Mouse (Mus musculus) testis, adult 2 months (tissue): ENCODE measurements around the gene Col1a2. TPM values are rescaled to one million over a fixed set of nuclear protein-coding genes. Genes with fewer than 3 reads are reported as not detected.
A peak's percentile ranks its signal among the peaks of the same experiment; 100 is the strongest.

Source experiments
- H3K27ac ChIP-seq: fragments of 200-500 bp; 2 replicates; pipeline ENCODE4 v1.5.1; 2012; ENCODE audit warnings: low read depth, low read length; ENCODE audit not compliant: control insufficient read depth, insufficient read depth
- H3K27me3 ChIP-seq: fragments of 200-500 bp; 2 replicates; pipeline ENCODE4 v1.6.1; 2012; ENCODE audit warnings: mild to moderate bottlenecking, low read length, moderate library complexity; ENCODE audit not compliant: control insufficient read depth, insufficient read depth
- H3K36me3 ChIP-seq: fragments of 200-500 bp; 2 replicates; pipeline ENCODE4 v1.6.1; 2012; ENCODE audit warnings: mild to moderate bottlenecking, low read length; ENCODE audit not compliant: control insufficient read depth, insufficient read depth
- H3K4me1 ChIP-seq: fragments of 200-500 bp; 2 replicates; pipeline ENCODE4 v1.6.1; 2012; ENCODE audit warnings: low read length; ENCODE audit not compliant: control insufficient read depth, insufficient read depth
- H3K4me3 ChIP-seq: fragments of 200-500 bp; 2 replicates; pipeline ENCODE4 v1.5.1; 2012; ENCODE audit warnings: low read depth, mild to moderate bottlenecking, low read length, moderate library complexity, mixed read lengths; ENCODE audit not compliant: control insufficient read depth
- CTCF ChIP-seq: fragments of 200-500 bp; IDR thresholded peaks from 2 replicates; pipeline ENCODE4 v1.5.1; 2012; ENCODE audit warnings: low read depth, mild to moderate bottlenecking, inconsistent platforms, low read length, moderate library complexity; ENCODE audit not compliant: control insufficient read depth, insufficient read depth, insufficient replicate concordance
- POLR2A ChIP-seq: fragments of 200-500 bp; IDR thresholded peaks from 2 replicates; pipeline ENCODE4 v1.6.1; 2012; ENCODE audit warnings: low read depth, mild to moderate bottlenecking, inconsistent platforms, low read length, moderate library complexity; ENCODE audit not compliant: control insufficient read depth
- polyA plus RNA-seq: library from polyadenylated mRNA; depleted of rRNA; stranded (reverse); fragments of >200 nt; gene quantifications from 2 replicates; pipeline ENCODE4 v1.2.3, GENCODE M21; 2012; rRNA removed

Col1a2 gene
- 23.3 and 27.5 TPM in 2 replicates for polyA plus RNA-seq

- Histone ChIP-seq H3K27ac (peak within 1 kb of the TSS; percentile 70), H3K4me3 (peak within 1 kb of the TSS; percentile 85), H3K27me3 (no peaks in the 10 kb centered on the region; the same call in 1 of the 2 replicates), H3K4me1 (peaks cover 7% of the 10 kb centered on the region), H3K36me3 (no peaks in the 10 kb centered on the region)
- TF ChIP-seq POLR2A (no peak), CTCF (no peak)
Measured at GRCm38 (mm10) chr6:4504603-4505131, at the start of gene Col1a2. Gene Col1a2 (plus strand): TSS chr6:4504814.

DNA sequence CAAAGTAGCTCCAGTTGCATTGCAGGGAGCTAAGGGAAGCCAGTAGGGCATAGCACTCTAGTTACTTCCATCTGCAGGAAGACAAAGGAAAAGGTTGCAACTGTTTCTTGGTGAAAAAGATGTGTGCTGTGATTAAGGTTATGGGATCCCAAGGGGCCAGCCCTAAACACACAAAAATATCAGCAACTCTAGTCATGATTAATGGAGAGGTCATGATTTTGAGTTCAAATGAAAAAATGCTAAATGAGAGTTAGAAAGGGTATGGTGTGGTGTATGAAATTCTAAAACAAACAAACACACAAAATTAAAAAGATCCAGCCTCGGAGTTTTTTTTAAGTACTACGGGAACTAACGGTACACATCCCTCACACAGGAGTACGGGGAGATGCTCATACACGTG, 49.1 kb upstream of the Col1a2 start:
- no peak overlapping the region for H3K27ac ChIP-seq
- H3K27me3 ChIP-seq, result no peaks in the 10 kb centered on the region
- no peaks in the 10 kb centered on the region for H3K36me3 ChIP-seq
- H3K4me1 ChIP-seq, result peaks cover 10% of the 10 kb centered on the region
- TF ChIP-seq CTCF (no peak), POLR2A (no peak)
- no peak overlapping the region for H3K4me3 ChIP-seq

DNA sequence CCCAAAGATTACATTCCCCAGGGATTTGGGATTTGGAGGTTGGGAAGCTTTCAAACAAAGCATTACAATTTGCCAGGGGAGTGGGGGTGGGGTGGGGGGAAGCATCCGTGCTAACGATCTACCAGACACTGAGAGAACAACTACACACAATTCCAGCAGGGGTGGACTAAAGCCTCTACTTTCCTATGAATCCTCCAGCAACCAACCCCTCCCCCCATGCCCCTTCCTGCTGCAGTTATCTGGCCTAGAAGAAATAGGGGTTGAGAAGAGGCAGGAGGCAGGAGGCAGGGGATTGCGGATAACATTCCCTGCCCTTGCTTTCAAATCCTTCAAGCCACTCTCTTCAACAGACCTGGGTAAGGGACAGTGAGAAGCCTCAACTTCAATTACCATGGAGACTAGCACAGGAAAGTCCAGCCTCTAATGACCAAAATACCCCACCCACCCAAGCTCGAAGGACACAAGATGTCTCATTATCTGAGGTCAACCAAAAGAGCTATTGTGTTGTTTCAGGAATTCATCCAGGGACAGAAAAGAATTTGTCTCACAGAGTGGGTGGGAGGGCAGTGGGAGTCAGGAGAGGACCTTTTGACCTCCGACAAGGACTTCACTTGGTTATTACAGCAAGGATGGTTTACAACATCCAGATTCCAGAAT, 48.5 kb upstream of the Col1a2 start:
- H3K4me1 ChIP-seq, result peaks cover 10% of the 10 kb centered on the region
- no peaks in the 10 kb centered on the region for H3K36me3 ChIP-seq
- H3K27me3 ChIP-seq, result no peaks in the 10 kb centered on the region
- no peak overlapping the region for H3K4me3 ChIP-seq
- peak overlapping the region; percentile 68 for H3K27ac ChIP-seq
- TF ChIP-seq POLR2A (no peak), CTCF (no peak)

- no peak overlapping the region for H3K4me3 ChIP-seq
- H3K27ac ChIP-seq, result peak overlapping the region; percentile 79
- no peak for TF ChIP-seq POLR2A
- no peak for TF ChIP-seq CTCF
- peaks cover 10% of the 10 kb centered on the region for H3K4me1 ChIP-seq
- no peaks in the 10 kb centered on the region for H3K27me3 ChIP-seq
- no peaks in the 10 kb centered on the region for H3K36me3 ChIP-seq
Measured at GRCm38 (mm10) chr6:4456691-4457447, 47.7 kb upstream of the Col1a2 start.

DNA sequence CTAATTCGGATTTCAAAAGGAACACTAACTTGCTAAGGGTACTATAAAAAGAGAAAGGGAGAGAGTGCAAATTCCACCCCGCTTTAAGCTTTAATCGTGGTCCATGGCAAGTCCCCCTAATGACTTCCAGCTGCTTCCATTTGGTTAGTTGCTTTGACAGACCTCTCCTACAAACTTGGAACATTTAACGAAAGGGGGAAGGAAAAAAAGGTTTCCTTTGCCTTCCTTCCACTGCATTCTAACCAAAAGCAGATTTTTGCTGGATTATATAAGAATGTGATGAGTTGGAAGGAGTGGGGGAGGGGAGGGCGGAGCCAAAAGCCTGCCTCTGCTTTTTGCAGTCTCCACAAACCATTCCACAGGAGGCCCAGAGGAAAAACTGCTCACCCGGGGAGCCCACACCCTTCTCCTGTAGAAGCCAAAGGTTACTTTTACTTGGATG, 47.0 kb upstream of the Col1a2 start:
- H3K4me3 ChIP-seq, result no peak overlapping the region
- peak overlapping the region; percentile 79; the same call in 1 of the 2 replicates for H3K27ac ChIP-seq
- no peak for TF ChIP-seq CTCF
- TF ChIP-seq POLR2A, result no peak
- H3K4me1 ChIP-seq, result peaks cover 10% of the 10 kb centered on the region
- no peaks in the 10 kb centered on the region for H3K27me3 ChIP-seq
- no peaks in the 10 kb centered on the region for H3K36me3 ChIP-seq

- no peaks in the 10 kb centered on the region for H3K36me3 ChIP-seq
- TF ChIP-seq POLR2A (no peak), CTCF (no peak)
- no peaks in the 10 kb centered on the region for H3K27me3 ChIP-seq
- H3K4me3 ChIP-seq, result no peak overlapping the region
- no peak overlapping the region; the same call in 1 of the 2 replicates for H3K27ac ChIP-seq
- no peaks in the 10 kb centered on the region for H3K4me1 ChIP-seq
Measured at GRCm38 (mm10) chr6:4465320-4465719, 39.3 kb upstream of the Col1a2 start.

GRCm38 (mm10) chr6:4483577-4483936, 21.1 kb upstream of the Col1a2 start:
- Histone ChIP-seq H3K27ac (0 out of 2 replicates have a peak overlapping the region, but pooled peaks have one; percentile 42), H3K27me3 (no peaks in the 10 kb centered on the region), H3K4me1 (no peaks in the 10 kb centered on the region), H3K36me3 (no peaks in the 10 kb centered on the region), H3K4me3 (no peak overlapping the region)
- TF ChIP-seq CTCF (no peak), POLR2A (no peak)
